Mouse (Mus musculus) hindbrain, embryonic 12.5 days (tissue): ENCODE measurements around the gene Prpf6. TPM values are rescaled to one million over a fixed set of nuclear protein-coding genes. Genes with fewer than 3 reads are reported as not detected.

Experiments
- ATAC-seq: fragments of 200-750 bp; cut with Nextera tagmentation; 2 replicates; pipeline ENCODE4 v1.8.0; 2017; ENCODE audit warnings: moderate TSS enrichment; ENCODE audit not compliant: low FRiP score
- H3K27ac ChIP-seq: fragments of 300-500 bp; sonication (generic); 2 replicates; pipeline ENCODE4 v1.5.1; 2016; ENCODE audit warnings: mild to moderate bottlenecking
- H3K27me3 ChIP-seq: fragments of 300-500 bp; sonication (generic); 2 replicates; pipeline ENCODE4 v1.6.1; 2016; ENCODE audit warnings: mild to moderate bottlenecking
- H3K36me3 ChIP-seq: fragments of 300-500 bp; sonication (generic); 2 replicates; pipeline ENCODE4 v1.6.1; 2016; ENCODE audit warnings: mild to moderate bottlenecking
- H3K4me1 ChIP-seq: fragments of 300-500 bp; sonication (generic); 2 replicates; pipeline ENCODE4 v1.6.1; 2016
- H3K4me2 ChIP-seq: fragments of 300-500 bp; sonication (generic); replicated peaks from 2 replicates; pipeline ENCODE4 v1.6.1; 2016; ENCODE audit warnings: mild to moderate bottlenecking
- H3K4me3 ChIP-seq: fragments of 300-500 bp; sonication (generic); 2 replicates; pipeline ENCODE4 v1.5.1; 2016; ENCODE audit warnings: mild to moderate bottlenecking
- H3K9ac ChIP-seq: fragments of 300-500 bp; sonication (generic); 2 replicates; pipeline ENCODE4 v1.6.1; 2016; ENCODE audit warnings: mild to moderate bottlenecking, moderate library complexity
- H3K9me3 ChIP-seq: fragments of 300-500 bp; sonication (generic); replicated peaks from 2 replicates; pipeline ENCODE4 v1.6.1; 2016; ENCODE audit warnings: mild to moderate bottlenecking
- WGBS: fragments of 180-500 bp; shearing (Covaris S2); methylation state at CpG from one replicate; pipeline ENCODE4 v1.1.7; 2016; 5-methylcytosine and 5-hydroxymethylcytosine counted together
- polyA plus RNA-seq: library from polyadenylated mRNA; unstranded; fragments of >200 nt; fragmentation: Nextera tagmentation; extraction: Ambion mirVana; gene quantifications from 2 replicates; pipeline ENCODE4 v1.2.1, GENCODE M21; 2016

Prpf6 gene
- polyA plus RNA-seq, 1 experiment from 2014 or later, result 72.4 TPM

DNA sequence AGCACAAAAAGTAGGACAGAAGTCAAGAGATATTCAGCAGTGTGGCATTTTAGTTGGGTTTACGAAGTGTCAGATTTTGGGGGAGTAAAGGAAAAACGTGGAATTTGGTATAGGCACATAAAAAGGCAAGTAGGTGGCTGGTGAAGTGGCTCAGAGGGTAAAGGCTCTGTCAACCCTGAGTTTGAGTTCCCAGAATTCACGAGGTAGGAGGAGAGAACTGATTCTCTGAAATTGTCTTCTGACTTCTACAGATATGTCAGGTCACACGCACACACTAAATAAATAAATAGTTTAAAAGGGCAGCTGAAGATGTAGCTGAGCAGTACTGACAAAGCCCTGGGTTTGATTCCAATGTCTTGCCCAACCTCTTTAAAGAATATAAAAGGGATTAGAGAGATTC lies 10.7 kb downstream of the Prpf6 start:
- WGBS, result 77% methylated on average over 4 of the region's 4 CpGs
- no peaks in the 10 kb centered on the region for H3K9me3 ChIP-seq
- no peak overlapping the region for H3K27ac ChIP-seq
- H3K4me2 ChIP-seq, result peak overlapping the region; percentile 87; the same call in 1 of the 2 replicates
- H3K27me3 ChIP-seq, result no peaks in the 10 kb centered on the region
- peak overlapping the region; percentile 88; the same call in 1 of the 2 replicates for H3K4me3 ChIP-seq
- no peak for ATAC-seq
- no peak overlapping the region for H3K9ac ChIP-seq
- H3K36me3 ChIP-seq, result 0 out of 2 replicates have a peak, but pooled peaks cover 3% of the 10 kb centered on the region
- peaks cover 30% of the 10 kb centered on the region for H3K4me1 ChIP-seq

DNA sequence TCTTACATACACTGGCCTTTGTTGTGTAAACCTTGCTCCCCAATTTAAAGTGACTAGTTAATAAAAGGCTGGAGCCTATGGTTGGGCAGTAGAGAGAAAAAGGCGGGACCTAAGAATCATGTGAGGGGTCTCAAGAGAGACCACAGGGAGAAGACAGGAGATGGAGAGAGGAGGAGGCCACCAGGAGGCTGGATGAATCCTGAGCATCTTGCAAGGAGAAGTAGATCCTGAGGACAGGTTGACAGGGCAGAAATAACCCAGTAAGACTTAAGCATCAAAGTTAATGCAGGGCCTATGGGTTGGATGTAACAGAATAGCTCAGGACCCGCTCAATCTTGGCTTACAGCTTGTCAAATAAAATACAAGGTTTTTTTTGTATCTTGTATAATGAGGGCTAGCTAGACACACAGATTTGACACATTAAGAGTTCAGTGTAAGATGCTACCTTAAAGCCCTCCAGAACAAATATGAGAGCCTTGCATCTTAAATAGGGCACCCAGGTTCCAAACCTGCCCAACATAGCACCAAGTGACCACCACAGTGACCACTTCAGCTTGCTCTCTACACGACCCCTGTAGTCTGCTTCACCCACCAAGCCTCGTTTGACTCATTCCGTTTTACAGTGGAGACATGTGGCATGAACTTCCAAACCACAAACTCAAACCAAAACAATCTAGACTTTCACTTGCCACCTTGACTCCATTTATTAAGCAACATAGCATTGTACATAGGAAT lies 27.3 kb downstream of the Prpf6 start:
- ATAC-seq, result no peak
- no peak overlapping the region for H3K4me3 ChIP-seq
- no peaks in the 10 kb centered on the region for H3K27me3 ChIP-seq
- H3K4me2 ChIP-seq, result no peak overlapping the region
- WGBS, result 88% methylated on average over 5 of the region's 5 CpGs
- H3K9me3 ChIP-seq, result no peaks in the 10 kb centered on the region
- no peak overlapping the region for H3K27ac ChIP-seq
- H3K36me3 ChIP-seq, result peaks cover 45% of the 10 kb centered on the region
- no peak overlapping the region for H3K9ac ChIP-seq
- no peaks in the 10 kb centered on the region for H3K4me1 ChIP-seq

DNA sequence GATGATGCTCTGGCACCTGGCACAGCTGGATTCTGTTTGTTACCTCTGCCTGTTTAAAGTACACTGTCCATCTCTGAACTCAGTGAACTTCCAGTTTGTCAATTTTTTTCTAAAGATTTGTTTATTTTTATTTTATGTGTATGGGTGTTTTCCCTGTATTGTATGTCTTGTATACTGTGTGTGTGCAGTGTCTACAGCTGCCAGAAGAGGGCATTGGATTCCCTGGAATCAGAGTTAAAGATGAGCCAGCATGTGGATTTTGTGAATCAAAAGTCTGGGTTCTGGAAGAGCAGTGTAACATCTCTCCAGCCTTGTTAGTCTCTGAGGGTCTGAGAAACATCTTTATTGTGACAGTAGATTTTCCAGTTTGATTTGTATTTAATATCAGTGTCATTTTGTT lies 31.7 kb downstream of the Prpf6 start:
- no peak for ATAC-seq
- Histone ChIP-seq H3K4me2 (no peak overlapping the region), H3K27ac (no peak overlapping the region), H3K4me3 (no peak overlapping the region), H3K27me3 (no peaks in the 10 kb centered on the region), H3K9ac (no peak overlapping the region), H3K9me3 (no peaks in the 10 kb centered on the region), H3K4me1 (no peaks in the 10 kb centered on the region), H3K36me3 (peaks cover 54% of the 10 kb centered on the region)

DNA sequence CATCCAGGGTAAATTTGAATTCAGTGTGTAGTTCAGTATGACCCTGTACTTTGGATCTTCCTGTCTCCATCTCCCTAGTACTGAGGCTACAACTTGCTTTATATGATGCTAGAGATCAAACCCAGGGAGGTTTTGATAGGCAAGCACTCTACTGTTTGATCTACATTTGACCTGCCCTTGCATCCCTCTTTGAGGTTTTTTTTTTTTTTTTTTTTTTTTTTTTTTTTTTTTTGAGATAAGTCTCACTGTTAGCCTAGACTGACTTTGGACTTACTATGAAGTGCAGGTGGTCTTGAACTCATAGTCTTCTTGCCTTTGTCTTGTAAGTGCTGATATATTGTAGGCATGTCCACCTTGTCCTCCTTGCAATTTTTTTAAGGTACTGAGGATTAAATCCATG lies 36.8 kb downstream of the Prpf6 start:
- no peak overlapping the region for H3K9ac ChIP-seq
- H3K36me3 ChIP-seq, result peaks cover 51% of the 10 kb centered on the region
- H3K27ac ChIP-seq, result no peak overlapping the region
- H3K9me3 ChIP-seq, result no peaks in the 10 kb centered on the region
- H3K27me3 ChIP-seq, result no peaks in the 10 kb centered on the region
- ATAC-seq, result no peak
- H3K4me1 ChIP-seq, result no peaks in the 10 kb centered on the region
- no peak overlapping the region for H3K4me3 ChIP-seq
- no peak overlapping the region for H3K4me2 ChIP-seq

DNA sequence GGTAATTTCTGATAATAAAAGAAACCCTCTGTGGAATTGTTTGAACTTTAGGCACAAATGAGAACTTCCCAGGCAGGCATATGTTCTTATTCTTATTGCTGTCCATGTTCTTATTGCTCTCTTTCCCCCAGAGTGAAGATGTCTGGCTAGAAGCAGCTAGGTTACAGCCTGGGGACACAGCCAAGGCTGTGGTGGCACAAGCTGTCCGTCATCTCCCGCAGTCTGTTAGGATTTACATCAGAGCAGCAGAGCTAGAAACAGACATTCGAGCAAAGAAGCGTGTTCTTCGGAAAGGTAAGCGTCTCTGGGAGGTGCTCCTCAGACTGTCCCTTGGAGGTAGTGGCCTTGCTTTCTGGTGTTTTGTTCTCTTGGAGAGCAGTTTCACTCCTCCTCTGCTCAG lies 41.0 kb downstream of the Prpf6 start:
- no peaks in the 10 kb centered on the region for H3K27me3 ChIP-seq
- H3K36me3 ChIP-seq, result peaks cover 72% of the 10 kb centered on the region
- no peaks in the 10 kb centered on the region for H3K4me1 ChIP-seq
- no peak overlapping the region for H3K27ac ChIP-seq
- no peak overlapping the region for H3K4me3 ChIP-seq
- no peaks in the 10 kb centered on the region for H3K9me3 ChIP-seq
- 96% methylated on average over 6 of the region's 6 CpGs for WGBS
- H3K9ac ChIP-seq, result no peak overlapping the region
- no peak for ATAC-seq
- H3K4me2 ChIP-seq, result no peak overlapping the region

DNA sequence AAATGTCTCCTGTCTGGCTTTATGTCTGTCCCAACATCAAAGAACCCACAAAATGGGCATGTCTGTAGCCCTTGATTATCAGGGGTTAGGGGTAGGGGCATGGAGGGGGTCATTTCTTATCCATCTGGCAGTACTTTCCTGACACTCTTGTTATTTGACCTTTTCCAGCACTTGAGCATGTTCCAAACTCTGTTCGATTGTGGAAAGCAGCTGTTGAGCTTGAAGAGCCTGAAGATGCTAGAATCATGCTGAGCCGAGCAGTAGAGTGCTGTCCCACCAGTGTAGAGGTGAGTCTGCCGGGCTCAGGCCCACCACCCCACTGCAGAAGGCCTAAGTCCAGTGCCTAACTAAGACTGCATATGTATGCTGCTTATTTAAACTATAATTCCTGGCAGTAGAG lies 44.2 kb downstream of the Prpf6 start:
- no peak overlapping the region for H3K4me3 ChIP-seq
- H3K4me1 ChIP-seq, result no peaks in the 10 kb centered on the region
- H3K9me3 ChIP-seq, result no peaks in the 10 kb centered on the region
- peaks cover 82% of the 10 kb centered on the region for H3K36me3 ChIP-seq
- no peaks in the 10 kb centered on the region for H3K27me3 ChIP-seq
- ATAC-seq, result no peak
- H3K9ac ChIP-seq, result no peak overlapping the region
- no peak overlapping the region for H3K27ac ChIP-seq
- WGBS, result 91% methylated on average over 3 of the region's 3 CpGs
- no peak overlapping the region for H3K4me2 ChIP-seq

DNA sequence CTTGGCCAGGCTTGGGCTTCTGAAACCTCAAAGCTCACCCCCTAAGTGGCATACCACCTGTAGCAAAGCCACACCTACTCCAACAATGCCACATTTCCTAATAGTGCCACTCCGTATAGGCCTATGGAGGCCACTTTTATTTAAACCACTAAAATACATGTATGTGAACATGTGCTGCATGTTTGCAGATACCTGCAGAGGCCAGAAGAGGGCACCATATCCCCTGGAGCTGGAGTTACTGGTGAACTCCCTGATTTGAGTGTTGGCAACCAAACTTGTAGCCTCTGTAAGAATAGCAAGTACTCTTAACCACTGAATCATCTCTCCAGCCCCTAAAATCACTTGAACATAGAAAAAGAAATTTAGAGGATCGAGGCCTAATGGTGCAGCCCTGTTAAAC lies 52.7 kb downstream of the Prpf6 start:
- H3K27me3 ChIP-seq, result no peaks in the 10 kb centered on the region
- no peak overlapping the region for H3K4me3 ChIP-seq
- 92% methylated on average over 2 of the region's 2 CpGs for WGBS
- H3K4me1 ChIP-seq, result no peaks in the 10 kb centered on the region
- H3K4me2 ChIP-seq, result no peak overlapping the region
- H3K27ac ChIP-seq, result no peak overlapping the region
- no peak overlapping the region for H3K9ac ChIP-seq
- ATAC-seq, result no peak
- H3K9me3 ChIP-seq, result no peaks in the 10 kb centered on the region
- H3K36me3 ChIP-seq, result peaks cover 85% of the 10 kb centered on the region

DNA sequence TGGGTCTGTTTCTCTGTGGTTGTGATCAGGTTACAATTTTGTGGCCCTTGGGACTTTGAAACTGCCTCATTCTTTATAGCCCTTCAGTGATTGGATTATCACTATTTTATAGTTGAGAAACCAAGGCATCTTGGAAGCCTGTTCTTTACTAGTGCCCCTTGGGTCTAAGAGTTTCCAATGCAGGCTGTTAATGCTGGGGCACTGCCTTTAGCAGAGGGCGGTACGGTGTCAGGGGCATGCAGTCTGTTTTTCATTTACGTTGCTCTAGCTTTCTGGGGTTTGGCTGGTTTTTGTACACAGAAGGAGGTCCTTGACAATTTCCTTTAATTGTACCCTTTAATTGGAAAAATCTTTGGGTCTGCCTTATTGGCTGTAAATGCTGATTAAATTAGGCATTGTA lies 54.0 kb downstream of the Prpf6 start:
- H3K4me3 ChIP-seq, result no peak overlapping the region
- no peak overlapping the region for H3K9ac ChIP-seq
- H3K4me2 ChIP-seq, result no peak overlapping the region
- H3K27ac ChIP-seq, result no peak overlapping the region
- no peaks in the 10 kb centered on the region for H3K9me3 ChIP-seq
- no peaks in the 10 kb centered on the region for H3K27me3 ChIP-seq
- 89% methylated on average over 3 of the region's 3 CpGs for WGBS
- peaks cover 86% of the 10 kb centered on the region for H3K36me3 ChIP-seq
- no peaks in the 10 kb centered on the region for H3K4me1 ChIP-seq
- ATAC-seq, result no peak

DNA sequence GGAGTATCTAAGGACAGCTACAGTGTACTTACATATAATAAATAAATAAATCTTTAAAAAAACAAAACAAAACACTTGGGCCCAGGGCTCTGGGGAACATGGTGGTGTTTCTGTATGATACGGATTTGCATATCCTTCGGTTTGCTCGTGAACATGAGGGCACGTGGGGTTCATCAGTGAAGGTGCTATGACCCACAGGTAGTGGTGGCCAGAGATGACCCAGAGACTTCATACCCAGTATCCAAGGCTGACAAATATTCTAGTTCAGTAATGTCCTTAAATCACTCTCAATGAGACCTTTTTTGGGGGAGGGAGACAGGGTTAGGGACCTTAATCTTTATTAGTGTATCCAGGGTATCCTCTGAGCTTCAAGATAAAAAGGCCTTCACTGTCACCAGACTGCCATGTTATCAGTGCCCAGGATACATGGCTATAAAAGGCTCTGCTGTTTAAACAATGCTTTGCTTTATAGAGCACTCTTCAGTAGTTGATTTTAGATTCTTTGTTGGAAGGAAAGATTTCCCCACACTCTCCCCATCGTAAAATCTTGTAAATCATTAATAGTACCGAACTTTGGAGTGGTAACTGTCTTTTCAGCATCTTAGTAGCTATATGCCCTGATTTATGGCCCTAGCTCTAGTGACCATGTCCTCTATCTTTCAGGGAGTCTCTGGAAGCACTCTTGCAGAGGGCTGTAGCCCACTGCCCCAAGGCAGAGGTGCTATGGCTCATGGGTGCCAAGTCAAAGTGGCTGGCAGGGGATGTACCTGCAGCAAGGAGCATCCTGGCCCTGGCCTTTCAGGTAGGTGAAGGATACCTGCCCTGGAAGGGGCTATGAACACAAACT lies 55.2 kb downstream of the Prpf6 start:
- no peak overlapping the region for H3K27ac ChIP-seq
- no peak overlapping the region for H3K4me2 ChIP-seq
- no peak overlapping the region for H3K9ac ChIP-seq
- no peak for ATAC-seq
- WGBS, result 95% methylated on average over 6 of the region's 6 CpGs
- no peak overlapping the region for H3K4me3 ChIP-seq
- H3K36me3 ChIP-seq, result peaks cover 82% of the 10 kb centered on the region
- H3K9me3 ChIP-seq, result no peaks in the 10 kb centered on the region
- no peaks in the 10 kb centered on the region for H3K27me3 ChIP-seq
- no peaks in the 10 kb centered on the region for H3K4me1 ChIP-seq

DNA sequence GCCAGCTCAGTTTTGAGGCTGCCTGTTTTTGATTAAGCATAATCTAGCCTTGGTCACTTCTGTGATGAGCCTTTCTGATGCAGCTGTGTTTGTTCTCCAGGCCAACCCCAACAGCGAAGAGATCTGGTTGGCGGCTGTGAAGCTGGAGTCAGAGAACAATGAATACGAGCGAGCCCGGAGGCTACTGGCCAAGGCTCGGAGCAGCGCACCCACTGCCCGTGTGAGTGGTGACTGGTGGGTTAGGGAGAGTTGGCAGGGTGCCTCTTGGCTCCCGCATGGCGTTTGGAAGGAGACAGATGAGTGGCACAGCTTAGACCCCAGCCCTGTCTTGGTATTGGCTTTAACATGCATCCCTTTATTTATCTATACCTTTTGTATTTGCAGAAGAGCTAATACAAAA lies 57.3 kb downstream of the Prpf6 start:
- no peak for ATAC-seq
- H3K27ac ChIP-seq, result no peak overlapping the region
- H3K9ac ChIP-seq, result no peak overlapping the region
- H3K27me3 ChIP-seq, result no peaks in the 10 kb centered on the region
- H3K4me1 ChIP-seq, result no peaks in the 10 kb centered on the region
- H3K36me3 ChIP-seq, result peaks cover 90% of the 10 kb centered on the region
- H3K9me3 ChIP-seq, result no peaks in the 10 kb centered on the region
- WGBS, result 93% methylated on average over 10 of the region's 10 CpGs
- H3K4me3 ChIP-seq, result no peak overlapping the region
- H3K4me2 ChIP-seq, result no peak overlapping the region

DNA sequence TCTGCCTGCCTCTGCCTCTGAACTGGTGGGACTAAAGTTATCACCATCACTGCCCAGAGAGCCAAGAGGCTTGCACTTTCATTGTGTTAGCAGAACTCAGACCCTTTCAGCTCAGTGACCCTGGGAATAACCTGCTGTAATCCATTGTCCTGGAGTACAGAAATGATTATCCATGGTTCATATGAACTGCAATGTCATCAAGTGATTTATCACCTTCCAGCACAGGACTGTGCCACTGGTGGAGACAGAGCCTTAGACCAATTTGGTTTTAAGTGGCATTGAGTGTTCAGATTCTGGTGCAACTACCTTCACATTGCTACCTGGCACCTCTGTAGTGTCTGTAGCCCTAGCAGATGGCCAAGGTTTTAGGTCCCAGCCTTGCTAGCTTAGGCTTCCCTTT lies 61.4 kb downstream of the Prpf6 start:
- ATAC-seq, result no peak
- peaks cover 76% of the 10 kb centered on the region for H3K36me3 ChIP-seq
- no peaks in the 10 kb centered on the region for H3K27me3 ChIP-seq
- H3K27ac ChIP-seq, result no peak overlapping the region
- H3K4me3 ChIP-seq, result no peak overlapping the region
- no peak overlapping the region for H3K9ac ChIP-seq
- H3K4me1 ChIP-seq, result no peaks in the 10 kb centered on the region
- H3K4me2 ChIP-seq, result no peak overlapping the region
- H3K9me3 ChIP-seq, result no peaks in the 10 kb centered on the region

DNA sequence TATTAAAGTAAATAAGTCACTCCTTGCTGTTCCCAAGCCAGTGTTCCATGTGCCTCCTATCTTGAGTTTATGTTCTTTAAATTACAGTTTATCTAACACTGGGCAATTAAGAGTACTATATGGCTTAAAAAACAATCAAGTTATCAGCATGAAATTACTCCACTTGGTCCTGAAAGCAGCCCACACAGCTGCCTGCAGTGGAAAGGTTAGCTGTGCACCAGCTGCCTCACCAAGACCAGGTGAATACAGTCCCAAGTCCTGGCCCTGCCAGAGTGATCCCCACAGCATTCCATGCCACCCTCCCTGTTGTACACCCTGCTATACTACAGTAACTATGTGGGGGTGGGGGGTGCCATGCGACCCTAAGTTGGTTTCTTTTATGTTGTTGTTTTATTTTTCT lies 61.9 kb downstream of the Prpf6 start:
- 95% methylated on average over 1 of the region's 1 CpGs for WGBS
- no peak overlapping the region for H3K9ac ChIP-seq
- H3K9me3 ChIP-seq, result no peaks in the 10 kb centered on the region
- H3K27me3 ChIP-seq, result no peaks in the 10 kb centered on the region
- H3K27ac ChIP-seq, result no peak overlapping the region
- H3K36me3 ChIP-seq, result peaks cover 72% of the 10 kb centered on the region
- H3K4me3 ChIP-seq, result no peak overlapping the region
- H3K4me1 ChIP-seq, result no peaks in the 10 kb centered on the region
- no peak for ATAC-seq
- H3K4me2 ChIP-seq, result no peak overlapping the region

DNA sequence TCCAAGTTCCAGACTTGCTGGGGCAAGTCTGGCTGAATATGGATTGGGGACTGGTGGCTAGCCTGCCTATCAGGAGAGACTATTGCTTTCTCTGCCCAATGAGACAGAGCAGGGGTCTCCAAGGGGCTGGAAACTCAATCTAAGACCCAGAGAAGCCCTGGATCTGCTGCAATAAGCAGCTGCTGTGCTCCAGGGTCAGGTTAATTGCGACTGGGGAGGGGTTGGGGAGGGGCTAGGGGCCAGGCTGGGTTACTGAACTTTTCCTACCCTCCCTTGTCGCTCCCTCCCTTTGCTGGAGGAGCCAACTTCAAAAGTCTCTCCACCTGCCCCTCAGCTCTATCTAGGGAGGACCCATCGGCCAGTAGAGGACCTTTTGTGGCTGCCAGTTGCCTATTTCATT lies 65.1 kb downstream of the Prpf6 start, which contains the start of gene Gm29797:
Gene Gm29797 (plus strand): TSS at position 301 of the 400 bp plus-strand sequence.
- H3K4me1 ChIP-seq, result peaks cover 10% of the 10 kb centered on the region; the same call in 1 of the 2 replicates
- H3K27me3 ChIP-seq, result no peaks in the 10 kb centered on the region
- H3K4me3 ChIP-seq, result no peak within 1 kb of the TSS
- no peak within 1 kb of the TSS for H3K9ac ChIP-seq
- H3K36me3 ChIP-seq, result peaks cover 43% of the 10 kb centered on the region
- no peak for ATAC-seq
- H3K4me2 ChIP-seq, result no peak within 1 kb of the TSS
- WGBS, result 70% methylated on average over 3 of the region's 3 CpGs
- no peaks in the 10 kb centered on the region for H3K9me3 ChIP-seq
- no peak within 1 kb of the TSS for H3K27ac ChIP-seq
